Mouse (Mus musculus) intestine, embryonic 15.5 days (tissue): ENCODE measurements around the gene Olfr168. TPM values are rescaled to one million over a fixed set of nuclear protein-coding genes. Genes with fewer than 3 reads are reported as not detected.
"Not testable (repeated sequence)": the region's sequence is repeated elsewhere in the genome, so short reads cannot be mapped to it uniquely, and the experiment has no call there.

ENCODE experiments used
- ATAC-seq: fragments of 200-750 bp; cut with Nextera tagmentation; 2 replicates; pipeline ENCODE4 v1.8.0; 2017; ENCODE audit warnings: moderate TSS enrichment, moderate library complexity
- H3K27ac ChIP-seq: fragments of 300-500 bp; sonication (generic); 2 replicates; pipeline ENCODE4 v1.5.1; 2015; ENCODE audit warnings: mild to moderate bottlenecking, inconsistent platforms
- H3K27me3 ChIP-seq: fragments of 300-500 bp; sonication (generic); replicated peaks from 2 replicates; pipeline ENCODE4 v1.6.1; 2015; ENCODE audit warnings: inconsistent platforms
- H3K36me3 ChIP-seq: fragments of 300-500 bp; sonication (generic); 2 replicates; pipeline ENCODE4 v1.6.1; 2015; ENCODE audit warnings: inconsistent platforms
- H3K4me1 ChIP-seq: fragments of 300-500 bp; sonication (generic); replicated peaks from 2 replicates; pipeline ENCODE4 v1.6.1; 2015; ENCODE audit warnings: inconsistent platforms
- H3K4me2 ChIP-seq: fragments of 300-500 bp; sonication (generic); replicated peaks from 2 replicates; pipeline ENCODE4 v1.6.1; 2015; ENCODE audit warnings: mild to moderate bottlenecking, inconsistent platforms
- H3K4me3 ChIP-seq: fragments of 300-500 bp; sonication (generic); replicated peaks from 2 replicates; pipeline ENCODE4 v1.5.1; 2015; ENCODE audit warnings: inconsistent platforms
- H3K9ac ChIP-seq: fragments of 300-500 bp; sonication (generic); 2 replicates; pipeline ENCODE4 v1.6.1; 2015; ENCODE audit warnings: inconsistent platforms
- H3K9me3 ChIP-seq: fragments of 300-500 bp; sonication (generic); 2 replicates; pipeline ENCODE4 v1.6.1; 2016; ENCODE audit warnings: inconsistent platforms
- WGBS: fragments of 180-500 bp; shearing (Covaris S2); methylation state at CpG from one replicate; pipeline ENCODE4 v1.1.7; 2015; 5-methylcytosine and 5-hydroxymethylcytosine counted together
- polyA plus RNA-seq: library from polyadenylated mRNA; unstranded; fragments of >200 nt; fragmentation: Nextera tagmentation; extraction: Ambion mirVana; gene quantifications from 2 replicates; pipeline ENCODE4 v1.2.1, GENCODE M21; 2015

Gene Olfr168
- not detected in 2 replicates for polyA plus RNA-seq

- Histone ChIP-seq H3K4me3 (no peak within 1 kb of the TSS), H3K9ac (no peak within 1 kb of the TSS), H3K4me1 (no peaks in the 10 kb centered on the region), H3K36me3 (no peaks in the 10 kb centered on the region), H3K4me2 (no peak within 1 kb of the TSS), H3K27ac (no peak within 1 kb of the TSS), H3K27me3 (no peaks in the 10 kb centered on the region), H3K9me3 (no peaks in the 10 kb centered on the region)
- no peak for ATAC-seq
These were observed at the start of gene Olfr168 for GRCm38 (mm10) chr16:19535455-19535854. Gene Olfr168 (minus strand): TSS chr16:19535555.

DNA sequence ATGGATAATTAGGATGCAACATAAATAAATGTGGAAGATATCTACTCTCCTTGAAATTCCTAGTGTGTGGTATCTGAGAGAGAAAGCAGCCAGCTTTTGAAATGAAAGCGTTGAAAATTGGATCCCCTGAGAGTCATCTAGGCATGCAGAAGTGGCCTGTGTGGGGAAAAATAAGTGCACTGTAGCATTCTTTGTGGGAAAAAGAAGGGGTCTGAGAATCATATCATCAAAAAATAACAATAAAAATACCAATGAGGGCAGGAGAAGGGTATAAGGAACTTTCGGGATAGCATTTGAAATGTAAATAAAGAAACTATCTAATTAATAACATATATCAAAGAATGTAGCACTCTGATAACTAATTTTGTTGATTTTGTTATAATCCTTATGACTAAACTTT lies 36.4 kb upstream of the Olfr168 start, which contains the start of gene Olfr169:
Gene Olfr169 (minus strand): TSS at position 101 of the 400 bp plus-strand sequence.
- H3K27ac ChIP-seq, H3K4me2 ChIP-seq, H3K4me1 ChIP-seq, H3K9me3 ChIP-seq, ATAC-seq, H3K27me3 ChIP-seq, H3K9ac ChIP-seq, H3K4me3 ChIP-seq, H3K36me3 ChIP-seq: not testable (repeated sequence)
- 87% methylated on average over 2 of the region's 2 CpGs for WGBS

GRCm38 (mm10) chr16:19553429-19553828 lies 18.1 kb upstream of the Olfr168 start:
- H3K4me2 ChIP-seq, H3K27me3 ChIP-seq, H3K9me3 ChIP-seq, ATAC-seq, H3K4me3 ChIP-seq, H3K9ac ChIP-seq, H3K4me1 ChIP-seq, H3K27ac ChIP-seq, H3K36me3 ChIP-seq: not testable (repeated sequence)
- 85% methylated on average over 7 of the region's 7 CpGs for WGBS

DNA sequence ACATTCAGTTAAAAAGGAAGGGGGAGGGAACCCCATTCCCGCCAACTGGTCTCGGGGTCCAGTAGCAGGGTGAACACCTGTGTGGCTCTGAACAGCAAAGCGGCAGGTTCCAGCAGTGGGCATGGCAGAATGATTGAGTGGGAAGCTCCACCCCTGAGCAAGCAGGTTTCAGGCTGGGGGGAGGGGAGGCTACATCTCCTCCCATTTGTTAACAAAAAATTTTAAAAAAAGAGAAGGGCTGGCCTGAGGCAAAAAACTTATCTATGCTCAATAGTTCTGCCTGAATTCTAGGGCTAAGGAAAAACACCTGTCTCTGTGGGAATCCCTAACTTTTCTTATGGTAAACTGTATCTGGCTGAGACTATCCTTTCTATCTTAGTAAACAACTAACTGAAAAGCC lies 16.9 kb upstream of the Olfr168 start:
- H3K9ac ChIP-seq, ATAC-seq, H3K4me1 ChIP-seq: not testable (repeated sequence)

GRCm38 (mm10) chr16:19522166-19522565 lies 13.2 kb downstream of the Olfr168 start, which contains the start of gene Olfr167:
Gene Olfr167 (minus strand): TSS chr16:19522266.
- Histone ChIP-seq H3K4me1 (no peaks in the 10 kb centered on the region), H3K4me2 (no peak within 1 kb of the TSS), H3K36me3 (no peaks in the 10 kb centered on the region), H3K9me3 (no peaks in the 10 kb centered on the region), H3K9ac (no peak within 1 kb of the TSS), H3K4me3 (no peak within 1 kb of the TSS), H3K27me3 (no peaks in the 10 kb centered on the region), H3K27ac (no peak within 1 kb of the TSS)
- no peak for ATAC-seq
- WGBS = 90% methylated on average over 2 of the region's 2 CpGs

More for the DNA sequence above, 16.9 kb upstream of the Olfr168 start:
- 86% methylated on average over 3 of the region's 3 CpGs for WGBS
- not testable (repeated sequence) for H3K4me2 ChIP-seq, H3K36me3 ChIP-seq, H3K27me3 ChIP-seq, H3K27ac ChIP-seq, H3K4me3 ChIP-seq, H3K9me3 ChIP-seq

DNA sequence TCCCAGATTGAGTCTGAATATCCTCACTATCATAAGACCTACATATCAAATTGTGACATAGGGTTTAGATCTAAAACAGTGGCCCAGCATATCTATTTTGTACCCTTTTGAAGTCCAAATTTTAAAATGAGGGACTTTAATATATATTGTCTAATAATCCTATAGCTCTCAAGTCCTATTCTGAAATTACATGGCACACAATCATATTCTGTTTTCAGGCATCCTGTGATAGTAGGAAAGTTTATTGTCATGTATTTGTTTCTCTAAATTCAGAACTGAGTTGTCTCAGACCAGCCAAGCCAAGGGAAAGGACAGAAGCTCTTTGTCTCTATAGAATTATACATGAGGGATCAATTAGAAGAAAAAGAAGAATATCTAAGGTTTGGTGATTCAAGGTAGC lies 52.0 kb downstream of the Olfr168 start, which contains the start of gene Olfr166:
Gene Olfr166 (plus strand): TSS at position 301 of the 400 bp plus-strand sequence.
- ATAC-seq = no peak
- no peak within 1 kb of the TSS for H3K4me2 ChIP-seq
- no peaks in the 10 kb centered on the region for H3K9me3 ChIP-seq
- no peak within 1 kb of the TSS for H3K4me3 ChIP-seq
- H3K9ac ChIP-seq = no peak within 1 kb of the TSS
- H3K27me3 ChIP-seq = no peaks in the 10 kb centered on the region
- H3K36me3 ChIP-seq = no peaks in the 10 kb centered on the region
- no peaks in the 10 kb centered on the region for H3K4me1 ChIP-seq
- H3K27ac ChIP-seq = no peak within 1 kb of the TSS

Other genes starting within 250 kb of the Olfr168 start
- gene Olfr164, start 221.5 kb downstream of the Olfr168 start, polyA plus RNA-seq = not detected in 2 replicates
- not detected in 2 replicates for gene Olfr165, start 112.4 kb downstream of the Olfr168 start, polyA plus RNA-seq
- gene Olfr166, start 51.9 kb downstream of the Olfr168 start, polyA plus RNA-seq = not detected in 2 replicates
- gene Olfr167, start 13.3 kb downstream of the Olfr168 start, polyA plus RNA-seq = not detected in 2 replicates
- gene Olfr169, start 36.3 kb upstream of the Olfr168 start, polyA plus RNA-seq = not detected in 2 replicates
- not detected in 2 replicates for gene Olfr170, start 76.3 kb upstream of the Olfr168 start, polyA plus RNA-seq
- gene Olfr171, start 94.4 kb upstream of the Olfr168 start, polyA plus RNA-seq = not detected in 2 replicates
- gene Lamp3, start 170.8 kb upstream of the Olfr168 start, polyA plus RNA-seq = 0.05 and 0.06 TPM in 2 replicates
- gene B3gnt5, start 224.7 kb upstream of the Olfr168 start, polyA plus RNA-seq = 9.4 and 11.1 TPM in 2 replicates